Mouse (Mus musculus): ENCODE data around the gene Psmd13.

GRCm38 (mm10) chr7:140938436-140938835 lies 56.7 kb downstream of the Psmd13 start:
- no peak for TF ChIP-seq FLI1 (IDR thresholded peaks at IDR 0.05; ENCODE audit: low read length)
- no peak for TF ChIP-seq GATA1 (IDR thresholded peaks at IDR 0.05; ENCODE audit: borderline replicate concordance, low read length)

Measured in megakaryocyte, embryonic 14.5 days (primary cell).